Mouse (Mus musculus) adrenal gland, postnatal 25 days (tissue): Measurements from ENCODE around the gene 4933428G20Rik. TPM values are rescaled to one million over a fixed set of nuclear protein-coding genes. Genes with fewer than 3 reads are reported as not detected.

Experiments
- DNase-seq: peaks from one replicate; pipeline ENCODE4 v3.0.0; 2021; ENCODE audit warnings: mixed read lengths
- total RNA-seq: library from RNA; stranded (reverse); gene quantifications from 2 replicates; pipeline ENCODE4 v1.2.3, GENCODE M21; 2021

4933428G20Rik gene
- total RNA-seq, 1 experiment from 2014 or later = not detected

GRCm38 (mm10) chr11:97532950-97533582 lies 32.9 kb upstream of the 4933428G20Rik start:
- no peak for DNase-seq

- no peak for DNase-seq
Observed at GRCm38 (mm10) chr11:97532354-97532753, 32.2 kb upstream of the 4933428G20Rik start.

- peak; percentile 95 for DNase-seq
Observed at GRCm38 (mm10) chr11:97531381-97532260, 31.5 kb upstream of the 4933428G20Rik start.

- DNase-seq = no peak
Observed at GRCm38 (mm10) chr11:97530961-97531360, 30.8 kb upstream of the 4933428G20Rik start.

- no peak for DNase-seq
Observed at GRCm38 (mm10) chr11:97530069-97530468, 29.9 kb upstream of the 4933428G20Rik start.

- no peak for DNase-seq
Observed at GRCm38 (mm10) chr11:97528282-97528808, 28.2 kb upstream of the 4933428G20Rik start.

- peak; percentile 72 for DNase-seq
Observed at GRCm38 (mm10) chr11:97525313-97525712, 25.2 kb upstream of the 4933428G20Rik start.

GRCm38 (mm10) chr11:97524306-97524705 lies 24.2 kb upstream of the 4933428G20Rik start:
- no peak for DNase-seq

GRCm38 (mm10) chr11:97523827-97524261 lies 23.7 kb upstream of the 4933428G20Rik start:
- peak; percentile 71 for DNase-seq

GRCm38 (mm10) chr11:97523107-97523506 lies 23.0 kb upstream of the 4933428G20Rik start:
- DNase-seq = peak; percentile 36

GRCm38 (mm10) chr11:97521741-97522474 lies 21.8 kb upstream of the 4933428G20Rik start:
- no peak for DNase-seq

- no peak for DNase-seq
Observed at GRCm38 (mm10) chr11:97520541-97520940, 20.4 kb upstream of the 4933428G20Rik start.

GRCm38 (mm10) chr11:97513066-97513465 lies 12.9 kb upstream of the 4933428G20Rik start:
- DNase-seq = no peak

- DNase-seq = no peak
Observed at GRCm38 (mm10) chr11:97512511-97512910, 12.4 kb upstream of the 4933428G20Rik start.

GRCm38 (mm10) chr11:97511661-97512369 lies 11.7 kb upstream of the 4933428G20Rik start:
- DNase-seq = no peak

- DNase-seq = peak; percentile 76
Observed at GRCm38 (mm10) chr11:97510966-97511660, 11.0 kb upstream of the 4933428G20Rik start.

- no peak for DNase-seq
Observed at GRCm38 (mm10) chr11:97509715-97510485, 9.8 kb upstream of the 4933428G20Rik start.

- DNase-seq = no peak
Observed at GRCm38 (mm10) chr11:97509058-97509457, 8.9 kb upstream of the 4933428G20Rik start.

GRCm38 (mm10) chr11:97508198-97508597 lies 8.1 kb upstream of the 4933428G20Rik start:
- DNase-seq = no peak

- no peak for DNase-seq
Observed at GRCm38 (mm10) chr11:97506331-97506730, 6.2 kb upstream of the 4933428G20Rik start.
